Mouse (Mus musculus) forebrain, postnatal 0 days (tissue): ENCODE measurements around the gene Hdac10. TPM values are rescaled to one million over a fixed set of nuclear protein-coding genes. Genes with fewer than 3 reads are reported as not detected.

Source experiments
- ATAC-seq: fragments of 200-750 bp; cut with Nextera tagmentation; 2 replicates; pipeline ENCODE4 v1.8.0; 2017; ENCODE audit warnings: mild to moderate bottlenecking, moderate library complexity
- DNase-seq: peaks from one replicate; pipeline ENCODE4 v3.0.0-alpha.2; 2015
- H3K27ac ChIP-seq: fragments of 300-500 bp; sonication (generic); 2 replicates; pipeline ENCODE4 v1.5.1; 2014; ENCODE audit warnings: low read depth, mild to moderate bottlenecking, antibody characterized with exemption, low read length, moderate library complexity, mixed read lengths
- H3K27me3 ChIP-seq: fragments of 300-500 bp; sonication (generic); 2 replicates; pipeline ENCODE4 v1.6.1; 2014; ENCODE audit warnings: mild to moderate bottlenecking, low read length, mixed read lengths; ENCODE audit not compliant: insufficient read depth
- H3K36me3 ChIP-seq: fragments of 300-500 bp; sonication (generic); 2 replicates; pipeline ENCODE4 v1.6.1; 2014; ENCODE audit warnings: mild to moderate bottlenecking, moderate library complexity; ENCODE audit not compliant: insufficient read depth
- H3K4me1 ChIP-seq: fragments of 300-500 bp; sonication (generic); 2 replicates; pipeline ENCODE4 v1.6.1; 2014; ENCODE audit warnings: antibody characterized with exemption; ENCODE audit not compliant: insufficient read depth
- H3K4me2 ChIP-seq: fragments of 300-500 bp; sonication (generic); 2 replicates; pipeline ENCODE4 v1.6.1; 2014; ENCODE audit warnings: low read depth, mild to moderate bottlenecking, moderate library complexity
- H3K4me3 ChIP-seq: fragments of 300-500 bp; sonication (generic); 2 replicates; pipeline ENCODE4 v1.5.1; 2014; ENCODE audit warnings: low read depth, low read length, mixed read lengths
- H3K9ac ChIP-seq: fragments of 300-500 bp; sonication (generic); 2 replicates; pipeline ENCODE4 v1.6.1; 2014; ENCODE audit warnings: mild to moderate bottlenecking
- H3K9me3 ChIP-seq: fragments of 300-500 bp; sonication (generic); 2 replicates; pipeline ENCODE4 v1.6.1; 2016; ENCODE audit warnings: low read length
- CTCF ChIP-seq: sonication (generic); IDR thresholded peaks from 2 replicates; pipeline ENCODE4 v1.5.1; 2016; ENCODE audit warnings: antibody characterized with exemption, control low read depth, low read depth
- WGBS: fragments of 180-500 bp; shearing (Covaris S2); extraction: QIAGEN DNeasy Blood & Tissue Kit; methylation state at CpG from one replicate; pipeline ENCODE4 v1.1.7; 2014; 5-methylcytosine and 5-hydroxymethylcytosine counted together
- polyA plus RNA-seq: library from polyadenylated mRNA; unstranded; fragments of >200 nt; fragmentation: Nextera tagmentation; extraction: Ambion mirVana; gene quantifications from 2 replicates; pipeline ENCODE4 v1.2.1, GENCODE M21; 2015
- total RNA-seq: library from RNA; depleted of rRNA; stranded (reverse); fragments of >200 nt; gene quantifications from 2 replicates; pipeline ENCODE4 v1.2.3, GENCODE M21; 2014

The Hdac10 gene
- total and polyA plus RNA-seq, 2 experiments from 2014 or later, result 27.9 to 33.1 TPM

DNA sequence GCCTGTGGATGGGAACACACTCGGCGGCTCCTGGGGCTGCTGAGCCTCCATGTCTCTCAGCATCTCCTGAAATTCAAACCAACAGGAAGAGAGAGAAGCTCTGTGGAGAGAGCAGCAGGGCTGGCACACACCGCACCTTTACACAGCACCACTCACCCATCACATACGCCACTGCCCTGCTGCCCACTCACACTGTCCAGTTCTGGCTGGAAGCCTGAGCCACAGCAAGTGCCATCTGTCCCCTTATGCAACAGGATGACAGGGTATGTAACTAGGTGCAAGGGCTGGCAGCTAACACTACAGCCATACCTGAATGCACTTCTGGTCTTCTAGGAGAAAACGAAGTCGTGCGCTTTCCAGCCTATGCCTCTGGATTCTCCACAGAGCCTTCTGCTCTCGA lies 24.1 kb downstream of the Hdac10 start:
- DNase-seq, result no peak
- TF ChIP-seq CTCF, result no peak
- ATAC-seq, result no peak
- Histone ChIP-seq H3K4me2 (no peak overlapping the region), H3K4me1 (no peaks in the 10 kb centered on the region), H3K27ac (no peak overlapping the region), H3K27me3 (no peaks in the 10 kb centered on the region), H3K9ac (no peak overlapping the region), H3K9me3 (no peaks in the 10 kb centered on the region), H3K4me3 (no peak overlapping the region), H3K36me3 (peaks cover 95% of the 10 kb centered on the region)
- 97% methylated on average over 8 of the region's 8 CpGs for WGBS

DNA sequence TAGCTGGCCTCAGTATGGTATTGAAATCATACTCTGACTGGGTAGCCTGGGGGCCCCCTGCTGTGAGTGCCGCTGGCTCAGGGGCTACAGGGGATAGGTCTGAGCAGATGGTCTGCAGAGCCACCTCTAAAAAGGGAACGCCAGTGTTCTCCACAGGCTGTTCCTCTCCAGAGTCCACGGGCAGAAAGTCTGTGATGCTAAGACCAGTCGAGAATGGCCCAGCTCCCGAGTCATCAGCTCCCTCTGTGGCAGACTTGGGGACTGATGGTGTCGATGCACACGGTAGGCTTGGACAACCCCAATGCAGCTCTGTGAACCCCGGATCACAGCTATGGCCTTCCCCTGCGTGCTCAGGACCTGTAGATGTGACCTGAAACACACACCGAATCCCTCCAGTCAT lies 24.6 kb downstream of the Hdac10 start:
- 85% methylated on average over 10 of the region's 10 CpGs for whole genome bisulfite sequencing
- H3K9ac ChIP-seq, result no peak overlapping the region
- peaks cover 95% of the 10 kb centered on the region for H3K36me3 ChIP-seq
- H3K4me2 ChIP-seq, result no peak overlapping the region
- H3K4me3 ChIP-seq, result no peak overlapping the region
- H3K9me3 ChIP-seq, result no peaks in the 10 kb centered on the region
- no peaks in the 10 kb centered on the region for H3K4me1 ChIP-seq
- no peak for TF ChIP-seq CTCF
- ATAC-seq (no peak), DNase-seq (no peak)
- no peak overlapping the region for H3K27ac ChIP-seq
- H3K27me3 ChIP-seq, result no peaks in the 10 kb centered on the region

- ATAC-seq (no peak), DNase-seq (no peak)
- no peak for TF ChIP-seq CTCF
- WGBS, result 64% methylated on average over 5 of the region's 5 CpGs
- H3K27me3 ChIP-seq, result no peaks in the 10 kb centered on the region
- H3K4me1 ChIP-seq, result no peaks in the 10 kb centered on the region
- H3K36me3 ChIP-seq, result peaks cover 92% of the 10 kb centered on the region
- no peak overlapping the region for H3K4me2 ChIP-seq
- no peak overlapping the region for H3K9ac ChIP-seq
- H3K4me3 ChIP-seq, result no peak overlapping the region
- no peaks in the 10 kb centered on the region for H3K9me3 ChIP-seq
- no peak overlapping the region for H3K27ac ChIP-seq
These were observed 25.9 kb downstream of the Hdac10 start for GRCm38 (mm10) chr15:89102646-89103045.

GRCm38 (mm10) chr15:89100823-89101222 lies 27.7 kb downstream of the Hdac10 start:
- DNase-seq, result no peak
- no peak overlapping the region for H3K27ac ChIP-seq
- TF ChIP-seq CTCF, result no peak
- H3K36me3 ChIP-seq, result peaks cover 95% of the 10 kb centered on the region
- no peaks in the 10 kb centered on the region for H3K27me3 ChIP-seq
- no peak overlapping the region for H3K4me3 ChIP-seq
- H3K9me3 ChIP-seq, result no peaks in the 10 kb centered on the region
- no peak for ATAC-seq
- no peak overlapping the region for H3K9ac ChIP-seq
- 95% methylated on average over 12 of the region's 12 CpGs for WGBS
- H3K4me1 ChIP-seq, result no peaks in the 10 kb centered on the region
- no peak overlapping the region for H3K4me2 ChIP-seq

DNA sequence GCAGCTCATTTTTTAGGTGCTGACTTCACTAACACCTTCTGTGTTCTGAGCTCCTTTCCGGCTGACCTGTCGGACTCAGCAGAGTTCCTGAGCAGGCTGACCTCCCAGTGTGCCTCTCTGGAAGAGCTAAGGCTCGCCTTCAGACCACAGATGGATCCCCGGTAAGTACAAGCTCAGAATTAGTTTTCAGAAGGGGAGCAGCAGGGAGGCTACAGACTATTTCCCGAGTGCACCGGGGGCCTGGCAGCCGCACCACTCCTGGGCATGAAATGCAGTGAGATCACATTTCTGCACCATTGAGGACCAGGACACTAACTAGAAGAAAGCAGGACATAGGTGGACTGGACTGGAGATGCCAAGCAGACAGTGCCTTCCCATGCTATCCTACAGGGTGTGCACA lies 29.9 kb downstream of the Hdac10 start:
- peaks cover 95% of the 10 kb centered on the region for H3K36me3 ChIP-seq
- H3K4me3 ChIP-seq, result no peak overlapping the region
- H3K4me2 ChIP-seq, result no peak overlapping the region
- H3K27me3 ChIP-seq, result no peaks in the 10 kb centered on the region
- H3K9ac ChIP-seq, result no peak overlapping the region
- H3K27ac ChIP-seq, result no peak overlapping the region
- no peak for ATAC-seq
- 89% methylated on average over 7 of the region's 7 CpGs for WGBS
- no peak for DNase-seq
- H3K4me1 ChIP-seq, result no peaks in the 10 kb centered on the region
- TF ChIP-seq CTCF, result no peak
- no peaks in the 10 kb centered on the region for H3K9me3 ChIP-seq

GRCm38 (mm10) chr15:89097450-89097849 lies 31.1 kb downstream of the Hdac10 start:
- ATAC-seq, result no peak
- H3K4me1 ChIP-seq, result no peaks in the 10 kb centered on the region
- H3K4me2 ChIP-seq, result no peak overlapping the region
- no peak overlapping the region for H3K27ac ChIP-seq
- no peaks in the 10 kb centered on the region for H3K27me3 ChIP-seq
- H3K36me3 ChIP-seq, result peaks cover 94% of the 10 kb centered on the region
- H3K9ac ChIP-seq, result no peak overlapping the region
- no peak for TF ChIP-seq CTCF
- DNase-seq, result no peak
- no peaks in the 10 kb centered on the region for H3K9me3 ChIP-seq
- H3K4me3 ChIP-seq, result no peak overlapping the region
- WGBS, result 73% methylated on average over 5 of the region's 5 CpGs

DNA sequence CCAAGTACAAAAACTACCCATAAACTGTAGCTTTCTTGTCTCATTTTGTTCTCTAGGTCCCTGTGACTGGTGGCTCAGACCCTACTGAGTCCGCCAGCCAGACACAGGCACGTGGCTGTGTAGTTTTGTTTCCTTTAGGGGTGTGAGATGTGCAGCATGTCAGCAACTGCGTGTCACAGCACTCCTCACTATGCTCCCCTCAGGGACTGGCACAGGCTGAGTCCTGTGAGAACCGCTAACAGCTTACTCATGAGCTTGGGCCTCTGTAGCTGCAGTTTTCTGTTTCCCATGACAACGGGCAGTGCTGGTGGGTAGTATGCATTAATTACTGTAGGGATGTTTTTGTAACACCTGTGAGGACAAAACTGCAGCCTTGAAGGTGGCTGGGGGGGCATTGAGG lies 36.3 kb downstream of the Hdac10 start:
- H3K4me3 ChIP-seq, result no peak overlapping the region
- H3K9ac ChIP-seq, result no peak overlapping the region
- no peak overlapping the region for H3K4me2 ChIP-seq
- H3K36me3 ChIP-seq, result peaks cover 45% of the 10 kb centered on the region
- ATAC-seq, result no peak
- H3K4me1 ChIP-seq, result peaks cover 8% of the 10 kb centered on the region; the same call in 1 of the 2 replicates
- H3K9me3 ChIP-seq, result no peaks in the 10 kb centered on the region
- TF ChIP-seq CTCF, result no peak
- 82% methylated on average over 5 of the region's 5 CpGs for WGBS
- no peak for DNase-seq
- H3K27ac ChIP-seq, result no peak overlapping the region
- H3K27me3 ChIP-seq, result no peaks in the 10 kb centered on the region

GRCm38 (mm10) chr15:89090662-89091061 lies 37.8 kb downstream of the Hdac10 start:
- Histone ChIP-seq H3K4me1 (peaks cover 8% of the 10 kb centered on the region; the same call in 1 of the 2 replicates), H3K36me3 (peaks cover 36% of the 10 kb centered on the region), H3K4me2 (peak overlapping the region; percentile 94; the same call in 1 of the 2 replicates), H3K9me3 (no peaks in the 10 kb centered on the region), H3K4me3 (no peak overlapping the region), H3K27me3 (no peaks in the 10 kb centered on the region), H3K27ac (no peak overlapping the region), H3K9ac (no peak overlapping the region)
- DNase-seq (no peak), ATAC-seq (no peak)
- WGBS, result 85% methylated on average over 4 of the region's 4 CpGs
- TF ChIP-seq CTCF, result no peak
